Mouse (Mus musculus): ENCODE measurements at regions not wholly inside any gene's neighbourhood (a gene's known extent, or its start where the extent isn't known, plus 50 kb on each side); places are given as distances from the start of the nearest gene placed in this dataset.

GRCm38 (mm10) chr10:19091110-19091509 lies 75.7 kb upstream of the Tnfaip3 start:
- H3K36me3 ChIP-seq = no peaks in the 10 kb centered on the region
- no peak for ATAC-seq (ENCODE audit: low FRiP score)
- no peak overlapping the region for H3K27ac ChIP-seq
- H3K9ac ChIP-seq = no peak overlapping the region
- H3K9me3 ChIP-seq (replicated peaks) = no peaks in the 10 kb centered on the region
- no peaks in the 10 kb centered on the region for H3K4me1 ChIP-seq
- WGBS = 54% methylated on average over 3 of the region's 3 CpGs
- H3K4me2 ChIP-seq (replicated peaks) = no peak overlapping the region
- H3K27me3 ChIP-seq = no peaks in the 10 kb centered on the region
- no peak overlapping the region for H3K4me3 ChIP-seq

GRCm38 (mm10) chr10:19086995-19087394 lies 71.5 kb upstream of the Tnfaip3 start:
- Histone ChIP-seq H3K36me3 (no peaks in the 10 kb centered on the region), H3K4me2 (replicated peaks) (no peak overlapping the region), H3K4me1 (no peaks in the 10 kb centered on the region), H3K9me3 (replicated peaks) (no peaks in the 10 kb centered on the region), H3K4me3 (no peak overlapping the region), H3K27ac (no peak overlapping the region), H3K9ac (no peak overlapping the region), H3K27me3 (no peaks in the 10 kb centered on the region)
- WGBS = 84% methylated on average over 1 of the region's 1 CpGs
- ATAC-seq (ENCODE audit: low FRiP score) = no peak

- WGBS = 91% methylated on average over 4 of the region's 4 CpGs
Observed at GRCm38 (mm10) chr10:19082136-19082535, 66.7 kb upstream of the Tnfaip3 start.

GRCm38 (mm10) chr10:19078047-19078446 lies 62.6 kb upstream of the Tnfaip3 start:
- no peak overlapping the region for H3K4me2 ChIP-seq (replicated peaks)
- no peaks in the 10 kb centered on the region for H3K9me3 ChIP-seq (replicated peaks)
- H3K4me3 ChIP-seq = no peak overlapping the region
- no peak for ATAC-seq (ENCODE audit: low FRiP score)
- H3K4me1 ChIP-seq = no peaks in the 10 kb centered on the region
- H3K9ac ChIP-seq = no peak overlapping the region
- no peaks in the 10 kb centered on the region for H3K27me3 ChIP-seq
- 91% methylated on average over 4 of the region's 4 CpGs for WGBS
- H3K27ac ChIP-seq = no peak overlapping the region
- no peaks in the 10 kb centered on the region for H3K36me3 ChIP-seq

More at GRCm38 (mm10) chr10:19082136-19082535, 66.7 kb upstream of the Tnfaip3 start:
- Histone ChIP-seq H3K4me2 (replicated peaks) (no peak overlapping the region), H3K27ac (no peak overlapping the region), H3K4me3 (no peak overlapping the region), H3K9me3 (replicated peaks) (no peaks in the 10 kb centered on the region), H3K4me1 (no peaks in the 10 kb centered on the region), H3K27me3 (no peaks in the 10 kb centered on the region), H3K9ac (no peak overlapping the region), H3K36me3 (no peaks in the 10 kb centered on the region)
- no peak for ATAC-seq (ENCODE audit: low FRiP score)

- H3K4me1 ChIP-seq = no peaks in the 10 kb centered on the region
- H3K4me2 ChIP-seq (replicated peaks) = no peak overlapping the region
- H3K4me3 ChIP-seq = no peak overlapping the region
- WGBS = 88% methylated on average over 5 of the region's 5 CpGs
- no peaks in the 10 kb centered on the region for H3K9me3 ChIP-seq (replicated peaks)
- H3K9ac ChIP-seq = no peak overlapping the region
- no peak for ATAC-seq (ENCODE audit: low FRiP score)
- H3K27ac ChIP-seq = no peak overlapping the region
- no peaks in the 10 kb centered on the region for H3K27me3 ChIP-seq
- no peaks in the 10 kb centered on the region for H3K36me3 ChIP-seq
Observed at GRCm38 (mm10) chr10:19068377-19068776, 52.9 kb upstream of the Tnfaip3 start.

GRCm38 (mm10) chr10:19067623-19068022 lies 52.2 kb upstream of the Tnfaip3 start:
- 84% methylated on average over 3 of the region's 3 CpGs for WGBS

GRCm38 (mm10) chr10:19066821-19067350 lies 51.4 kb upstream of the Tnfaip3 start:
- Histone ChIP-seq H3K27ac (no peak overlapping the region), H3K4me3 (no peak overlapping the region), H3K4me2 (replicated peaks) (no peak overlapping the region), H3K36me3 (no peaks in the 10 kb centered on the region), H3K27me3 (no peaks in the 10 kb centered on the region), H3K9me3 (replicated peaks) (no peaks in the 10 kb centered on the region), H3K4me1 (no peaks in the 10 kb centered on the region), H3K9ac (no peak overlapping the region)
- ATAC-seq (ENCODE audit: low FRiP score) = no peak
- 94% methylated on average over 5 of the region's 5 CpGs for WGBS

More at GRCm38 (mm10) chr10:19067623-19068022, 52.2 kb upstream of the Tnfaip3 start:
- H3K36me3 ChIP-seq = no peaks in the 10 kb centered on the region
- ATAC-seq (ENCODE audit: low FRiP score) = no peak
- H3K4me3 ChIP-seq = no peak overlapping the region
- no peaks in the 10 kb centered on the region for H3K9me3 ChIP-seq (replicated peaks)
- no peak overlapping the region for H3K27ac ChIP-seq
- no peaks in the 10 kb centered on the region for H3K27me3 ChIP-seq
- H3K4me2 ChIP-seq (replicated peaks) = no peak overlapping the region
- no peaks in the 10 kb centered on the region for H3K4me1 ChIP-seq
- H3K9ac ChIP-seq = no peak overlapping the region

Measured in hindbrain, embryonic 12.5 days (tissue).